Mouse (Mus musculus): Measurements from ENCODE around the gene Bfar. TPM values are rescaled to one million over a fixed set of nuclear protein-coding genes. Genes with fewer than 3 reads are reported as not detected.
"Not testable (repeated sequence)": the region's sequence is repeated elsewhere in the genome, so short reads cannot be mapped to it uniquely, and the experiment has no call there.

Gene Bfar
- polyA plus RNA-seq, 1 experiment from 2014 or later: 51.7 TPM

GRCm38 (mm10) chr16:13729428-13729827 lies 57.8 kb downstream of the Bfar start:
- 81% methylated on average over 4 of the region's 4 CpGs for WGBS
- H3K4me1 ChIP-seq: 0 out of 2 replicates have a peak, but pooled peaks cover 3% of the 10 kb centered on the region
- no peaks in the 10 kb centered on the region for H3K9me3 ChIP-seq
- H3K27ac ChIP-seq: no peak overlapping the region
- H3K36me3 ChIP-seq: no peaks in the 10 kb centered on the region
- no peak overlapping the region for H3K4me3 ChIP-seq
- H3K27me3 ChIP-seq: peaks cover 5% of the 10 kb centered on the region; the same call in 1 of the 2 replicates
- no peak for ATAC-seq (ENCODE audit: insufficient number of reproducible peaks, low FRiP score, low TSS enrichment, low read depth)
- no peak overlapping the region for H3K9ac ChIP-seq
- no peak overlapping the region for H3K4me2 ChIP-seq

- peaks cover 5% of the 10 kb centered on the region; the same call in 1 of the 2 replicates for H3K27me3 ChIP-seq
- H3K27ac ChIP-seq: no peak within 1 kb of the TSS
- H3K4me1 ChIP-seq: 0 out of 2 replicates have a peak, but pooled peaks cover 3% of the 10 kb centered on the region
- H3K9me3 ChIP-seq: no peaks in the 10 kb centered on the region
- no peak for ATAC-seq (ENCODE audit: insufficient number of reproducible peaks, low FRiP score, low TSS enrichment, low read depth)
- H3K9ac ChIP-seq: no peak within 1 kb of the TSS
- no peak within 1 kb of the TSS for H3K4me3 ChIP-seq
- H3K4me2 ChIP-seq: peak within 1 kb of the TSS; percentile 6; the same call in 1 of the 2 replicates
- WGBS: 7% methylated on average over 26 of the region's 26 CpGs
- no peaks in the 10 kb centered on the region for H3K36me3 ChIP-seq
These were observed 58.9 kb downstream of the Bfar start, which contains the start of gene Pla2g10 for GRCm38 (mm10) chr16:13730285-13731255. TSS of gene Pla2g10 (minus strand) at chr16:13730983.

GRCm38 (mm10) chr16:13732786-13733185 lies 61.1 kb downstream of the Bfar start:
- WGBS: 67% methylated on average over 3 of the region's 3 CpGs
- H3K9me3 ChIP-seq: no peaks in the 10 kb centered on the region
- ATAC-seq (ENCODE audit: insufficient number of reproducible peaks, low FRiP score, low TSS enrichment, low read depth): no peak
- no peaks in the 10 kb centered on the region for H3K36me3 ChIP-seq
- peaks cover 5% of the 10 kb centered on the region; the same call in 1 of the 2 replicates for H3K27me3 ChIP-seq
- H3K4me3 ChIP-seq: no peak overlapping the region
- H3K27ac ChIP-seq: no peak overlapping the region
- H3K9ac ChIP-seq: no peak overlapping the region
- H3K4me1 ChIP-seq: peaks cover 5% of the 10 kb centered on the region; the same call in 1 of the 2 replicates
- no peak overlapping the region for H3K4me2 ChIP-seq

- 28% methylated on average over 9 of the region's 9 CpGs for WGBS
- Histone ChIP-seq H3K4me1 (peaks cover 5% of the 10 kb centered on the region; the same call in 1 of the 2 replicates), H3K4me2 (no peak overlapping the region), H3K4me3 (no peak overlapping the region), H3K27me3 (peaks cover 5% of the 10 kb centered on the region; the same call in 1 of the 2 replicates), H3K36me3 (no peaks in the 10 kb centered on the region), H3K9ac (no peak overlapping the region), H3K9me3 (no peaks in the 10 kb centered on the region), H3K27ac (no peak overlapping the region)
- ATAC-seq (ENCODE audit: insufficient number of reproducible peaks, low FRiP score, low TSS enrichment, low read depth): no peak
These were observed 62.0 kb downstream of the Bfar start for GRCm38 (mm10) chr16:13733518-13734137.

- ATAC-seq (ENCODE audit: insufficient number of reproducible peaks, low FRiP score, low TSS enrichment, low read depth): no peak
- H3K4me1 ChIP-seq: peaks cover 3% of the 10 kb centered on the region; the same call in 1 of the 2 replicates
- H3K27me3 ChIP-seq: no peaks in the 10 kb centered on the region
- 39% methylated on average over 8 of the region's 8 CpGs for WGBS
- H3K4me2 ChIP-seq: no peak overlapping the region
- H3K9ac ChIP-seq: no peak overlapping the region
- H3K4me3 ChIP-seq: no peak overlapping the region
- no peaks in the 10 kb centered on the region for H3K36me3 ChIP-seq
- no peaks in the 10 kb centered on the region for H3K9me3 ChIP-seq
- no peak overlapping the region for H3K27ac ChIP-seq
These were observed 64.3 kb downstream of the Bfar start for GRCm38 (mm10) chr16:13735977-13736376.

GRCm38 (mm10) chr16:13739044-13739443 lies 67.4 kb downstream of the Bfar start:
- not testable (repeated sequence) for H3K4me1 ChIP-seq, H3K9ac ChIP-seq
- 69% methylated on average over 4 of the region's 4 CpGs for WGBS

GRCm38 (mm10) chr16:13740844-13741243 lies 69.2 kb downstream of the Bfar start:
- Histone ChIP-seq H3K4me2 (no peak overlapping the region), H3K27me3 (no peaks in the 10 kb centered on the region), H3K27ac (no peak overlapping the region), H3K4me3 (no peak overlapping the region), H3K9me3 (no peaks in the 10 kb centered on the region), H3K9ac (no peak overlapping the region), H3K36me3 (no peaks in the 10 kb centered on the region), H3K4me1 (peaks cover under 1% of the 10 kb centered on the region; the same call in 1 of the 2 replicates)
- ATAC-seq (ENCODE audit: insufficient number of reproducible peaks, low FRiP score, low TSS enrichment, low read depth): no peak
- WGBS: 65% methylated on average over 2 of the region's 2 CpGs

More at GRCm38 (mm10) chr16:13739044-13739443, 67.4 kb downstream of the Bfar start:
- H3K4me3 ChIP-seq; H3K36me3 ChIP-seq; ATAC-seq (ENCODE audit: insufficient number of reproducible peaks, low FRiP score, low TSS enrichment, low read depth); H3K27ac ChIP-seq; H3K27me3 ChIP-seq; H3K4me2 ChIP-seq; H3K9me3 ChIP-seq: not testable (repeated sequence)

- WGBS: 90% methylated on average over 8 of the region's 8 CpGs
- no peaks in the 10 kb centered on the region for H3K4me1 ChIP-seq
- no peak overlapping the region for H3K4me3 ChIP-seq
- ATAC-seq (ENCODE audit: insufficient number of reproducible peaks, low FRiP score, low TSS enrichment, low read depth): no peak
- H3K27me3 ChIP-seq: no peaks in the 10 kb centered on the region
- H3K4me2 ChIP-seq: no peak overlapping the region
- no peak overlapping the region for H3K27ac ChIP-seq
- H3K9me3 ChIP-seq: no peaks in the 10 kb centered on the region
- H3K9ac ChIP-seq: no peak overlapping the region
- H3K36me3 ChIP-seq: no peaks in the 10 kb centered on the region
These were observed 76.0 kb downstream of the Bfar start for GRCm38 (mm10) chr16:13747708-13748107.

GRCm38 (mm10) chr16:13748124-13748523 lies 76.5 kb downstream of the Bfar start:
- H3K9ac ChIP-seq: no peak overlapping the region
- no peak for ATAC-seq (ENCODE audit: insufficient number of reproducible peaks, low FRiP score, low TSS enrichment, low read depth)
- no peaks in the 10 kb centered on the region for H3K36me3 ChIP-seq
- no peaks in the 10 kb centered on the region for H3K4me1 ChIP-seq
- no peak overlapping the region for H3K27ac ChIP-seq
- no peaks in the 10 kb centered on the region for H3K27me3 ChIP-seq
- WGBS: 65% methylated on average over 3 of the region's 3 CpGs
- H3K4me3 ChIP-seq: no peak overlapping the region
- no peaks in the 10 kb centered on the region for H3K9me3 ChIP-seq
- no peak overlapping the region for H3K4me2 ChIP-seq

GRCm38 (mm10) chr16:13748813-13749212 lies 77.2 kb downstream of the Bfar start:
- not testable (repeated sequence) for H3K4me2 ChIP-seq; H3K27me3 ChIP-seq; H3K27ac ChIP-seq; H3K9me3 ChIP-seq; H3K9ac ChIP-seq; H3K4me1 ChIP-seq; H3K4me3 ChIP-seq; H3K36me3 ChIP-seq; ATAC-seq (ENCODE audit: insufficient number of reproducible peaks, low FRiP score, low TSS enrichment, low read depth)
- 31% methylated on average over 10 of the region's 10 CpGs for WGBS

GRCm38 (mm10) chr16:13749306-13749705 lies 77.6 kb downstream of the Bfar start:
- Histone ChIP-seq H3K9me3 (no peaks in the 10 kb centered on the region), H3K36me3 (no peaks in the 10 kb centered on the region), H3K4me3 (no peak overlapping the region), H3K9ac (no peak overlapping the region), H3K4me1 (no peaks in the 10 kb centered on the region), H3K27ac (no peak overlapping the region), H3K27me3 (no peaks in the 10 kb centered on the region), H3K4me2 (no peak overlapping the region)
- no peak for ATAC-seq (ENCODE audit: insufficient number of reproducible peaks, low FRiP score, low TSS enrichment, low read depth)
- WGBS: 61% methylated on average over 5 of the region's 5 CpGs

GRCm38 (mm10) chr16:13749981-13750380 lies 78.3 kb downstream of the Bfar start:
- Histone ChIP-seq H3K36me3 (no peaks in the 10 kb centered on the region), H3K4me1 (no peaks in the 10 kb centered on the region), H3K27ac (no peak overlapping the region), H3K9ac (no peak overlapping the region), H3K4me3 (no peak overlapping the region), H3K9me3 (no peaks in the 10 kb centered on the region), H3K27me3 (no peaks in the 10 kb centered on the region), H3K4me2 (no peak overlapping the region)
- 60% methylated on average over 3 of the region's 3 CpGs for WGBS
- no peak for ATAC-seq (ENCODE audit: insufficient number of reproducible peaks, low FRiP score, low TSS enrichment, low read depth)
